Mouse (Mus musculus): ENCODE data around the gene D5Ertd579e. TPM values are rescaled to one million over a fixed set of nuclear protein-coding genes. Genes with fewer than 3 reads are reported as not detected.
"Not testable (repeated sequence)": the region's sequence is repeated elsewhere in the genome, so short reads cannot be mapped to it uniquely, and the experiment has no call there.

The D5Ertd579e gene
- polyA plus RNA-seq, 1 experiment from 2014 or later = 39.9 TPM

DNA sequence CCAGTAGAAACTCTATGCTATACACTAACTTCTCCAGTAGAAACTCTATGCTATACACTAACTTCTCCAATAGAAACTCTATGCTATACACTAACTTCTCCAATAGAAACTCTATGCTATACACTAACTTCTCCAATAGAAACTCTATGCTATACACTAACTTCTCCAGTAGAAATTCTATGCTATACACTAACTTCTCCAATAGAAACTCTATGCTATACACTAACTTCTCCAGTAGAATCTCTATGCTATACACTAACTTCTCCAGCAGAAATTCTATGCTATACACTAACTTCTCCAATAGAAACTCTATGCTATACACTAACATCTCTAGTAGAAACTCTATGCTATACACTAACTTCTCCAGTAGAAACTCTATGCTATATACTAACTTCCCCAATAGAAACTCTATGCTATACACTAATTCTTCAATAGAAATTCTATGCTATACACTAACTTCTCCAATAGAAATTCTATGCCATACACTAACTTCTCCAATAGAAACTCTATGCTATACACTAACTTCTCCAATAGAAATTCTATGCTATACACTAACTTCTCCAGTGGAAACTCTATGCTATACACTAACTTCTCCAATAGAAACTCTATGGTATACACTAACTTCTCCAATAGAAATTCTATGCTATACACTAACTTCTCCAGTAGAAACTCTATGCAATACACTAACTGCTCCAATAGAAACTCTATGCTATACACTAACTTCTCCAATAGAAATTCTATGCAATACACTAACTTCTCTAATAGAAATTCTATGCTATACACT lies 34.7 kb downstream of the D5Ertd579e start:
- not testable (repeated sequence) for H3K4me2 ChIP-seq (ENCODE audit: low read length); H3K4me1 ChIP-seq (replicated peaks; ENCODE audit: control insufficient read depth, insufficient read depth, low read length); H3K9ac ChIP-seq (replicated peaks; ENCODE audit: low read depth, low read length); H3K9me3 ChIP-seq (ENCODE audit: control insufficient read depth, low read length); ATAC-seq; H3K27me3 ChIP-seq (replicated peaks; ENCODE audit: control insufficient read depth, insufficient read depth, low read length); H3K4me3 ChIP-seq (replicated peaks; ENCODE audit: low read length); H3K36me3 ChIP-seq (ENCODE audit: control insufficient read depth, insufficient read depth); H3K27ac ChIP-seq (ENCODE audit: low read length)

DNA sequence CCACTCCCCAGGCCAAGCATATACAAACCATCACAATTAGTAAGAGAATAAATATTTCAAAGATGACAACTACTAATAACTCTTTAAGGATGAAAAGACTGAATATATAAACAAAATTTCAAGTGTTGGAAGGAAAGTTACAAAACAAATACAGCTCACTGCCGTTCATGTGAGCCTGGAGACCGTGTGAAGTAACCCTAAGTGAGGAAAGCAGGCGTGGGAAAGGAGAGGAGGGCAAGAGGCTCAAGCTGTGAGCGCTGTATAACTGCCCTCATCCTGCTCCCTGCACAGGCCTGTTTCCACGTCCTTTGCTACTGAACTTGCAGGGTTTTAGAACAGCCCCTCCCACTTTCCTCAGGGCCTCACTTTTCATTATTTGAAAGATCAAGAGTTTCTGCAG lies 70.2 kb downstream of the D5Ertd579e start:
- Histone ChIP-seq H3K9me3 (ENCODE audit: control insufficient read depth, low read length) (no peaks in the 10 kb centered on the region), H3K4me1 (replicated peaks; ENCODE audit: control insufficient read depth, insufficient read depth, low read length) (no peaks in the 10 kb centered on the region), H3K4me3 (replicated peaks; ENCODE audit: low read length) (no peak overlapping the region), H3K4me2 (ENCODE audit: low read length) (no peak overlapping the region), H3K27me3 (replicated peaks; ENCODE audit: control insufficient read depth, insufficient read depth, low read length) (no peaks in the 10 kb centered on the region), H3K9ac (replicated peaks; ENCODE audit: low read depth, low read length) (no peak overlapping the region), H3K27ac (ENCODE audit: low read length) (no peak overlapping the region), H3K36me3 (ENCODE audit: control insufficient read depth, insufficient read depth) (no peaks in the 10 kb centered on the region)
- 71% methylated on average over 5 of the region's 5 CpGs for WGBS
- no peak for ATAC-seq

GRCm38 (mm10) chr5:36623670-36624069 lies 72.2 kb downstream of the D5Ertd579e start:
- no peak overlapping the region for H3K9ac ChIP-seq (replicated peaks; ENCODE audit: low read depth, low read length)
- no peak overlapping the region for H3K4me2 ChIP-seq (ENCODE audit: low read length)
- ATAC-seq = no peak
- no peak overlapping the region for H3K27ac ChIP-seq (ENCODE audit: low read length)
- 95% methylated on average over 5 of the region's 5 CpGs for WGBS
- no peak overlapping the region for H3K4me3 ChIP-seq (replicated peaks; ENCODE audit: low read length)
- no peaks in the 10 kb centered on the region for H3K36me3 ChIP-seq (ENCODE audit: control insufficient read depth, insufficient read depth)
- no peaks in the 10 kb centered on the region for H3K9me3 ChIP-seq (ENCODE audit: control insufficient read depth, low read length)
- no peaks in the 10 kb centered on the region for H3K4me1 ChIP-seq (replicated peaks; ENCODE audit: control insufficient read depth, insufficient read depth, low read length)
- no peaks in the 10 kb centered on the region for H3K27me3 ChIP-seq (replicated peaks; ENCODE audit: control insufficient read depth, insufficient read depth, low read length)

- H3K4me1 ChIP-seq (replicated peaks; ENCODE audit: control insufficient read depth, insufficient read depth, low read length) = no peaks in the 10 kb centered on the region
- H3K9ac ChIP-seq (replicated peaks; ENCODE audit: low read depth, low read length) = no peak overlapping the region
- no peak for ATAC-seq
Measured at GRCm38 (mm10) chr5:36621058-36621449, 74.8 kb downstream of the D5Ertd579e start.

DNA sequence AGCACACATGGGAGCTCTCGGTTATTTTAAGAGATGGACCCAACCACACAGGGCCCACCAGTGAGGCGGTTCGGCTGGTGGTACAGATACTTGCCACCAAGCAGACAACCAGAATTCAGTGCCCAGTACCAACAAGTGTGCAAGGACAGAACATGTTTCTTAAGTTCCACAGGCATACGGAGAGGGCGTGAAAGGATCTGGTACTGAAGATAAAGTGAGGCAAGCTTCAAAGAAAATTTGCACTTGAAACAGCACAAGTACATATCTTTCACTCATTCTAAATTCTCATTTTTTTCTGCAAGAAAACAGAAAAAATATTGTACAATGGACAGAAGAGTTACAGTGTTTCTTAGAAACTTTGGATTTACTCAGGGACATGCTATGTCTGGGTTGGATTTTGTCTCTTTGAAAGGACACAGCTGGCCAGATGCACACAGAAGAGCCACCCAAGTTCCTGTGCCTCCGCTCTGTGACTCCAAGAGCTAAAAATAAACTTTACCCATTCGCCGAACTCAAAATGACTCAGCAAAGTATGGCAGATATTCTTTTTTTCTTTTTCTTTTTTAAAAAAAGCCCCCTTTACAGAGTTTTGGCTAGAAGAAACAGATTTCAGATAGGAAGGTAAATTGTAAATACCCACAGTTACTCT lies 75.3 kb downstream of the D5Ertd579e start:
- Histone ChIP-seq H3K9ac (replicated peaks; ENCODE audit: low read depth, low read length) (no peak overlapping the region), H3K4me2 (ENCODE audit: low read length) (no peak overlapping the region), H3K27ac (ENCODE audit: low read length) (no peak overlapping the region), H3K36me3 (ENCODE audit: control insufficient read depth, insufficient read depth) (peaks cover 14% of the 10 kb centered on the region), H3K4me3 (replicated peaks; ENCODE audit: low read length) (no peak overlapping the region), H3K4me1 (replicated peaks; ENCODE audit: control insufficient read depth, insufficient read depth, low read length) (no peaks in the 10 kb centered on the region), H3K27me3 (replicated peaks; ENCODE audit: control insufficient read depth, insufficient read depth, low read length) (no peaks in the 10 kb centered on the region), H3K9me3 (ENCODE audit: control insufficient read depth, low read length) (no peaks in the 10 kb centered on the region)
- WGBS = 81% methylated on average over 8 of the region's 8 CpGs
- no peak for ATAC-seq

More at GRCm38 (mm10) chr5:36621058-36621449, 74.8 kb downstream of the D5Ertd579e start:
- Histone ChIP-seq H3K9me3 (ENCODE audit: control insufficient read depth, low read length) (no peaks in the 10 kb centered on the region), H3K27ac (ENCODE audit: low read length) (no peak overlapping the region), H3K4me2 (ENCODE audit: low read length) (no peak overlapping the region), H3K36me3 (ENCODE audit: control insufficient read depth, insufficient read depth) (peaks cover 9% of the 10 kb centered on the region), H3K4me3 (replicated peaks; ENCODE audit: low read length) (no peak overlapping the region), H3K27me3 (replicated peaks; ENCODE audit: control insufficient read depth, insufficient read depth, low read length) (no peaks in the 10 kb centered on the region)
- 89% methylated on average over 5 of the region's 5 CpGs for WGBS

DNA sequence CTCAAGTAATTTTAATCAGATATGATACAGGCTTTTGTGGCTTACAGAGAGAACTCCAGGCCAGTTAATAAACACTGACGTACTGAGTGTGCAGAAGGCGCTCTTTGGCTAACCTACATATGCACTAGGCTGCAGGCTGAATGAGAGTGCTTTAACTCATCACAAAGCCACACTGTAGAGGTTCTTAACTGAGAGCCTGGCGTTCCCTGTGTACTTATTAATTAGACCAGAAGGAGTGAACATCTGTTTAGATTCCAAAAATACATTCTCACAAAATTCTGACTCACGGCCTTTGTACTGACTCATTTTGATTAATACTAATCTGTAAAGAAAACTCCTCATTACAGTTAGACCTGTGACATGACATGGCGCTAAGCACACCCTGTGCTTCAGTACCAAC lies 76.9 kb downstream of the D5Ertd579e start:
- H3K27ac ChIP-seq (ENCODE audit: low read length) = no peak overlapping the region; the same call in 1 of the 2 replicates
- H3K9ac ChIP-seq (replicated peaks; ENCODE audit: low read depth, low read length) = no peak overlapping the region
- ATAC-seq = no peak
- H3K36me3 ChIP-seq (ENCODE audit: control insufficient read depth, insufficient read depth) = peaks cover 26% of the 10 kb centered on the region
- H3K4me3 ChIP-seq (replicated peaks; ENCODE audit: low read length) = no peak overlapping the region
- no peaks in the 10 kb centered on the region for H3K27me3 ChIP-seq (replicated peaks; ENCODE audit: control insufficient read depth, insufficient read depth, low read length)
- H3K9me3 ChIP-seq (ENCODE audit: control insufficient read depth, low read length) = no peaks in the 10 kb centered on the region
- 63% methylated on average over 5 of the region's 5 CpGs for WGBS
- no peaks in the 10 kb centered on the region for H3K4me1 ChIP-seq (replicated peaks; ENCODE audit: control insufficient read depth, insufficient read depth, low read length)
- H3K4me2 ChIP-seq (ENCODE audit: low read length) = no peak overlapping the region

DNA sequence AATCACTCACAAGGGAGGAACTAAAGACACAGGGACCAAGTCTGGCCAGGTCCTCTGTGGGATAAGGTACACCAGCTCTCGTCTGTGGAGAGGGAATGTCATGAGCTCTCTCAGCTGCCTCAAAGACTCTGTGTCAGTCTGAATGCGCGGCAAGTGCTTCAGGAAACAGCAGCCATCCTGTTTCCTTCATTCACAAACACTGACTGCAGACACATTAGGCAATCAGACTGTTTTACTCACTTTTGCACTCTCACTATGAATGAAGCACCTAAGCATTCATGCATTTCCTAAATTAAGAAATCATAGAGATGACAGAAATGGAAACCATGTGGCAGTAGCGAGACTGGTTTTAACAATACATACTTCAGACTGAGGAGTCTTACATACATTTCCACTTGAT lies 77.5 kb downstream of the D5Ertd579e start:
- H3K9ac ChIP-seq (replicated peaks; ENCODE audit: low read depth, low read length) = no peak overlapping the region
- no peak for ATAC-seq
- H3K4me3 ChIP-seq (replicated peaks; ENCODE audit: low read length) = no peak overlapping the region
- no peaks in the 10 kb centered on the region for H3K4me1 ChIP-seq (replicated peaks; ENCODE audit: control insufficient read depth, insufficient read depth, low read length)
- 82% methylated on average over 4 of the region's 4 CpGs for WGBS
- no peak overlapping the region for H3K4me2 ChIP-seq (ENCODE audit: low read length)
- no peaks in the 10 kb centered on the region for H3K9me3 ChIP-seq (ENCODE audit: control insufficient read depth, low read length)
- peaks cover 28% of the 10 kb centered on the region for H3K36me3 ChIP-seq (ENCODE audit: control insufficient read depth, insufficient read depth)
- H3K27me3 ChIP-seq (replicated peaks; ENCODE audit: control insufficient read depth, insufficient read depth, low read length) = no peaks in the 10 kb centered on the region
- H3K27ac ChIP-seq (ENCODE audit: low read length) = no peak overlapping the region

GRCm38 (mm10) chr5:36614124-36614523 lies 81.7 kb downstream of the D5Ertd579e start:
- no peak overlapping the region for H3K9ac ChIP-seq (replicated peaks; ENCODE audit: low read depth, low read length)

DNA sequence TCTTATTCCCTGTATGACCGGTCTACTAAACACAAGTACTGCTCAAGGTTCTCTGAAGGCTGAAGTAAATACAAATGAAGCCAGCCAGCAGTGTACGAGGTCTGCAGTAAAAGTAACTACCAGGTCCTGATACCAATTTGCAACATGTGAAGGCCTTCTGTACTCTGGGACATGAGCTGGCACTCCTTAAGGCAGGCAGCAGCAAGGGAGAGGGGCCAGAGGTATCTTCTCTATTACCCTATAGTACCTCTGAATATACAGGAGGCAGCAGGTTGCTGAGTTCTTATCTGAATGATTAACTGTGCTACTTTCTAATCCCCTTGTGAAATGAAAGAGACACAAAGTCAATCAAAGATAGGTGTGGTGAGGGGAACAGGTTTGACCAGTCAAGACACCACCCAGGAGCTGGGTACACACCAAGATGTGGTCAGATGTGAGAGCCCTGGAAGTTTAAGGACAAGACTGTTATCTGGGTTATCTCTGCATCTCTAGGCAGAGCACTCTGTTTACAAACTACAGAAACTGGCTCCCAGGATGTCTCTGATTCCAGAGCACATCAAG lies 86.8 kb downstream of the D5Ertd579e start:
- WGBS = 85% methylated on average over 2 of the region's 2 CpGs
- Histone ChIP-seq H3K36me3 (ENCODE audit: control insufficient read depth, insufficient read depth) (peaks cover 29% of the 10 kb centered on the region), H3K4me2 (ENCODE audit: low read length) (no peak overlapping the region), H3K27ac (ENCODE audit: low read length) (no peak overlapping the region), H3K4me1 (replicated peaks; ENCODE audit: control insufficient read depth, insufficient read depth, low read length) (no peaks in the 10 kb centered on the region), H3K9ac (replicated peaks; ENCODE audit: low read depth, low read length) (no peak overlapping the region), H3K9me3 (ENCODE audit: control insufficient read depth, low read length) (no peaks in the 10 kb centered on the region), H3K4me3 (replicated peaks; ENCODE audit: low read length) (no peak overlapping the region), H3K27me3 (replicated peaks; ENCODE audit: control insufficient read depth, insufficient read depth, low read length) (no peaks in the 10 kb centered on the region)
- ATAC-seq = no peak

More at GRCm38 (mm10) chr5:36614124-36614523, 81.7 kb downstream of the D5Ertd579e start:
- 94% methylated on average over 4 of the region's 4 CpGs for WGBS
- Histone ChIP-seq H3K4me2 (ENCODE audit: low read length) (no peak overlapping the region), H3K9me3 (ENCODE audit: control insufficient read depth, low read length) (no peaks in the 10 kb centered on the region), H3K36me3 (ENCODE audit: control insufficient read depth, insufficient read depth) (peaks cover 32% of the 10 kb centered on the region), H3K27me3 (replicated peaks; ENCODE audit: control insufficient read depth, insufficient read depth, low read length) (no peaks in the 10 kb centered on the region), H3K27ac (ENCODE audit: low read length) (no peak overlapping the region), H3K4me3 (replicated peaks; ENCODE audit: low read length) (no peak overlapping the region), H3K4me1 (replicated peaks; ENCODE audit: control insufficient read depth, insufficient read depth, low read length) (no peaks in the 10 kb centered on the region)
- no peak for ATAC-seq

Data from forebrain, embryonic 16.5 days (tissue).